Mouse (Mus musculus): ENCODE measurements at regions not wholly inside any gene's neighbourhood (a gene's known extent, or its start where the extent isn't known, plus 50 kb on each side); places are given as distances from the start of the nearest gene placed in this dataset.
A peak's percentile ranks its signal among the peaks of the same experiment; 100 is the strongest.

- no peak overlapping the region for H3K9ac ChIP-seq
- H3K4me1 ChIP-seq = no peaks in the 10 kb centered on the region
- no peaks in the 10 kb centered on the region for H3K27me3 ChIP-seq
- no peak overlapping the region for H3K27ac ChIP-seq
- no peaks in the 10 kb centered on the region for H3K36me3 ChIP-seq
- H3K9me3 ChIP-seq (replicated peaks) = no peaks in the 10 kb centered on the region
- 97% methylated on average over 9 of the region's 9 CpGs for WGBS
- no peak overlapping the region for H3K4me3 ChIP-seq
- no peak overlapping the region for H3K4me2 ChIP-seq (replicated peaks)
- ATAC-seq (ENCODE audit: low FRiP score) = no peak
These were observed 116.3 kb upstream of the Tpm1 start for GRCm38 (mm10) chr9:67165486-67165885.

GRCm38 (mm10) chr9:67163746-67164145 is 114.5 kb upstream of the Tpm1 start:
- no peak for ATAC-seq (ENCODE audit: low FRiP score)
- H3K9ac ChIP-seq = no peak overlapping the region
- H3K4me2 ChIP-seq (replicated peaks) = no peak overlapping the region
- H3K27me3 ChIP-seq = no peaks in the 10 kb centered on the region
- WGBS = 77% methylated on average over 6 of the region's 6 CpGs
- H3K27ac ChIP-seq = no peak overlapping the region
- H3K4me1 ChIP-seq = no peaks in the 10 kb centered on the region
- no peaks in the 10 kb centered on the region for H3K36me3 ChIP-seq
- H3K9me3 ChIP-seq (replicated peaks) = no peaks in the 10 kb centered on the region
- no peak overlapping the region for H3K4me3 ChIP-seq

DNA sequence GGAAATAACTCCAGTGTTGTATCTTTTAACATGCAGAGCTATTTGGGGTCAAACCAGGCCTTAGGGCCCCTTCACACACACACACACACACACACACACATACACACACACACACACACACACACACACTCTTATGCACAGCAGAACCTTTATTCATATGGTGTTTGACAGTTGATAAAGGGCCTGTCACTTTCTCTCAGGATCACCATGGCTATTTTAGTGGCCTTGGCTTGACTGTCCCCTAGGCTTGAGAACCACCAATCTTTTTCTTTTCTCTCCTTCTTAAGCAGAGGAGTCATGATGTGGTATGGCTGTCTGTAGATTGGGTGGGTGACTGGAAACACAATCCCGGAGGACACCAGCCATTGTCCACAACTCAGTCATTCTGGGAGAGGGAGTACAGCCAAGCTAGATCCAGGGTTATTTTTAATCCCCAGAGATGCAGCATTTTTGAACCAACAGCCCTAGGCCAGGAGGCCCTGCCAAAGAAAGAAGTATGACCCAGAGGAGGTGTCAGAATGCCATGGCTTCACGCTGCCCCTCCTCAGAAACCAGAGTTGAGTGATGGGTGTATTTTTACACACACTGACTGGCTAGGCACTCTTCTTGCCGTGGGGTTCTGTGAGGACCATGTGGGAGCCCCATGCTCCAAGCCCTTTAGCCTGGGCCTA is 111.7 kb upstream of the Tpm1 start:
- no peak overlapping the region for H3K4me2 ChIP-seq (replicated peaks)
- H3K9me3 ChIP-seq (replicated peaks) = no peaks in the 10 kb centered on the region
- H3K27ac ChIP-seq = no peak overlapping the region
- H3K4me1 ChIP-seq = no peaks in the 10 kb centered on the region
- H3K9ac ChIP-seq = no peak overlapping the region
- H3K36me3 ChIP-seq = no peaks in the 10 kb centered on the region
- no peak for ATAC-seq (ENCODE audit: low FRiP score)
- WGBS = 87% methylated on average over 3 of the region's 3 CpGs
- H3K4me3 ChIP-seq = no peak overlapping the region
- no peaks in the 10 kb centered on the region for H3K27me3 ChIP-seq

DNA sequence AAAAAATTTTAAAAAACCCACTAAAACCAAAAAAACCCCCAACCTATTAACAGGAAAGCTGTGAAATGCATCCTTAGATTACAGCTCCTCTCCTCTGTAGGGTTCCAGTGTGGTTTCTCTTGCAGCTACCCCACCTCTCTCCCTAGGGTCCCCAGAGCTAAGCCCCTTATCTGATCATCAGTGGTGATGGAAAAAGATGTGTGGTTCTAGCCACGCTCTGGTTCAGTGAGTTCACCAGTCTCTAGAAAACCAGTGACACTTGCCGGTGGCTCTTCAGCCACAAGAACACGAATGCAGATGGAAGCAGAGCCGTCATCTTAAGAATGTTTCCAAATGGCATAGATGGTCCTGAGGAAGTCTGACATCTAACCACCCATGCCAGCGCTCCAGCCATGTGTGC is 111.1 kb upstream of the Tpm1 start:
- no peak overlapping the region for H3K27ac ChIP-seq
- no peak for ATAC-seq (ENCODE audit: low FRiP score)
- H3K4me2 ChIP-seq (replicated peaks) = no peak overlapping the region
- H3K36me3 ChIP-seq = no peaks in the 10 kb centered on the region
- H3K9ac ChIP-seq = no peak overlapping the region
- no peaks in the 10 kb centered on the region for H3K27me3 ChIP-seq
- H3K4me1 ChIP-seq = no peaks in the 10 kb centered on the region
- 85% methylated on average over 5 of the region's 5 CpGs for WGBS
- no peaks in the 10 kb centered on the region for H3K9me3 ChIP-seq (replicated peaks)
- H3K4me3 ChIP-seq = no peak overlapping the region

GRCm38 (mm10) chr9:67156590-67157259 is 107.5 kb upstream of the Tpm1 start:
- WGBS = 69% methylated on average over 3 of the region's 3 CpGs
- ATAC-seq (ENCODE audit: low FRiP score) = no peak
- no peak overlapping the region for H3K9ac ChIP-seq

GRCm38 (mm10) chr9:67154062-67154461 is 104.9 kb upstream of the Tpm1 start:
- 90% methylated on average over 6 of the region's 6 CpGs for WGBS
- Histone ChIP-seq H3K4me2 (replicated peaks) (no peak overlapping the region), H3K27ac (no peak overlapping the region), H3K9ac (no peak overlapping the region), H3K9me3 (replicated peaks) (no peaks in the 10 kb centered on the region), H3K4me3 (no peak overlapping the region), H3K36me3 (no peaks in the 10 kb centered on the region), H3K4me1 (no peaks in the 10 kb centered on the region), H3K27me3 (no peaks in the 10 kb centered on the region)
- no peak for ATAC-seq (ENCODE audit: low FRiP score)

More at GRCm38 (mm10) chr9:67156590-67157259, 107.5 kb upstream of the Tpm1 start:
- Histone ChIP-seq H3K27ac (no peak overlapping the region), H3K4me1 (no peaks in the 10 kb centered on the region), H3K9me3 (replicated peaks) (no peaks in the 10 kb centered on the region), H3K4me3 (no peak overlapping the region), H3K27me3 (no peaks in the 10 kb centered on the region), H3K4me2 (replicated peaks) (no peak overlapping the region), H3K36me3 (no peaks in the 10 kb centered on the region)

DNA sequence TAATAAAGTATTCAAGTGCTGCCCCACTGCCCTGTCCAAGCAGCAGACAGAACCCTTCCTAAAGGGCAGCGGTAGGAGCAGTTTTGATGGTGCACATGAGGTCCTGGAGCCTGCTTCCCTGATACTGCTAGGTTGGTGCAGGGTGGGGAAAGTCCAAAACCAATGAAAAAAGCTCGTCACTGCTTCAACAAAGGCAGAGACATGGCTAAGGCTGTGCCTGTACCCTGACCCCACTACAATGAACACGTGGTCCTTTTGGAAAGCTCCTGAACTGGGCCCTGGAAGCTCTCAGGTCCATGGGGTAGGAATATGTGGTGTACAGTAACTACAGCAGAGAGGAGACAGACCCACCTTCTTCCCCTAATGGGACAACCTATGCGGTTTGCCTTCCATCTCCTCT is 104.1 kb upstream of the Tpm1 start:
- 90% methylated on average over 4 of the region's 4 CpGs for WGBS

DNA sequence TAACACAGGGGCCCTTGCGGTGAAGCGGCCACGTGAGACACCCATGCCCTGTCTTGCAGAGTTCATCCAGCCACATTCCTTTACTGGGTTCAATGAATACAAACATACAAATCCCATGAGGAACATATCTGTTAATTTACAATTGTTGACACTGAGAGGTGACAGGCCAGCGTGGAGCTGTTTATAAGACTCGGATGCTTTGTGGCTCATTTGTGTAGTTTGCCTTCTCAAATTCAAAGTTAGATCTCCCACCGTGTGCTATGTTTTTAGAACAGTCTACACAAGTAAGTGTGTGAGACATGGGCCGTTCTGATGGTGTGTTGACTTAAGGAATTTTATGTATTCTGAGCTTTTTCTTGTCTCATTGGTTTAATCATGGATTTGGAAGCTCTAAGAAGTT is 98.5 kb upstream of the Tpm1 start:
- no peaks in the 10 kb centered on the region for H3K27me3 ChIP-seq
- H3K4me1 ChIP-seq = peaks cover 4% of the 10 kb centered on the region; the same call in 1 of the 2 replicates
- H3K9me3 ChIP-seq (replicated peaks) = no peaks in the 10 kb centered on the region
- H3K27ac ChIP-seq = no peak overlapping the region
- no peak overlapping the region for H3K4me3 ChIP-seq
- ATAC-seq (ENCODE audit: low FRiP score) = no peak
- no peaks in the 10 kb centered on the region for H3K36me3 ChIP-seq
- no peak overlapping the region for H3K9ac ChIP-seq
- 68% methylated on average over 7 of the region's 7 CpGs for WGBS
- no peak overlapping the region for H3K4me2 ChIP-seq (replicated peaks)

More for the DNA sequence above, 104.1 kb upstream of the Tpm1 start:
- Histone ChIP-seq H3K36me3 (no peaks in the 10 kb centered on the region), H3K4me2 (replicated peaks) (no peak overlapping the region), H3K27me3 (no peaks in the 10 kb centered on the region), H3K4me1 (no peaks in the 10 kb centered on the region), H3K9me3 (replicated peaks) (no peaks in the 10 kb centered on the region), H3K27ac (no peak overlapping the region), H3K4me3 (no peak overlapping the region), H3K9ac (no peak overlapping the region)
- ATAC-seq (ENCODE audit: low FRiP score) = no peak

GRCm38 (mm10) chr9:67145392-67145791 is 96.2 kb upstream of the Tpm1 start:
- Histone ChIP-seq H3K9me3 (replicated peaks) (no peaks in the 10 kb centered on the region), H3K4me3 (no peak overlapping the region), H3K36me3 (no peaks in the 10 kb centered on the region), H3K27ac (no peak overlapping the region), H3K4me1 (peaks cover 7% of the 10 kb centered on the region; the same call in 1 of the 2 replicates), H3K27me3 (no peaks in the 10 kb centered on the region), H3K4me2 (replicated peaks) (no peak overlapping the region), H3K9ac (no peak overlapping the region)
- 93% methylated on average over 6 of the region's 6 CpGs for WGBS
- no peak for ATAC-seq (ENCODE audit: low FRiP score)

DNA sequence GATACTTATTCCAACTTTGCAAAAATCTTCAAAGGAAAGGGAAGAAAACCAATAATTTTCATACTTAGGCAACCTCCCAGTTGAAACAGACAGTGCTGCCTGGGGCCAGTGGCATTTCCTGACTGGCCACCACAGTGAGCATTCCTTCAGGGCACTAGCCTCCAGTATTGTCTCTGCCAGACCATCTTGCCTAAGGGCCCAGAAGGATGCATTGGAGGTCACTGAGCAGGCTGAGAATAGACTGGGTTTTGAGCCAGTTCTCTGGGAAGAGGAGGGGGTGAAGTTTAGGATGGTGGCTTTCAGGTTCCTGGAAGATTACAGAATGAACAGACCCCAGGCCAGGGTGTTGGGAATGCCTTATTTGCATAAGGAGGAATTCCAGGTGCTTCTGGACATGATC is 95.3 kb upstream of the Tpm1 start:
- H3K27ac ChIP-seq = no peak overlapping the region
- no peaks in the 10 kb centered on the region for H3K27me3 ChIP-seq
- no peak overlapping the region for H3K4me3 ChIP-seq
- no peak overlapping the region for H3K9ac ChIP-seq
- H3K4me1 ChIP-seq = peaks cover 10% of the 10 kb centered on the region; the same call in 1 of the 2 replicates
- ATAC-seq (ENCODE audit: low FRiP score) = no peak
- no peaks in the 10 kb centered on the region for H3K36me3 ChIP-seq
- H3K4me2 ChIP-seq (replicated peaks) = no peak overlapping the region
- no peaks in the 10 kb centered on the region for H3K9me3 ChIP-seq (replicated peaks)

DNA sequence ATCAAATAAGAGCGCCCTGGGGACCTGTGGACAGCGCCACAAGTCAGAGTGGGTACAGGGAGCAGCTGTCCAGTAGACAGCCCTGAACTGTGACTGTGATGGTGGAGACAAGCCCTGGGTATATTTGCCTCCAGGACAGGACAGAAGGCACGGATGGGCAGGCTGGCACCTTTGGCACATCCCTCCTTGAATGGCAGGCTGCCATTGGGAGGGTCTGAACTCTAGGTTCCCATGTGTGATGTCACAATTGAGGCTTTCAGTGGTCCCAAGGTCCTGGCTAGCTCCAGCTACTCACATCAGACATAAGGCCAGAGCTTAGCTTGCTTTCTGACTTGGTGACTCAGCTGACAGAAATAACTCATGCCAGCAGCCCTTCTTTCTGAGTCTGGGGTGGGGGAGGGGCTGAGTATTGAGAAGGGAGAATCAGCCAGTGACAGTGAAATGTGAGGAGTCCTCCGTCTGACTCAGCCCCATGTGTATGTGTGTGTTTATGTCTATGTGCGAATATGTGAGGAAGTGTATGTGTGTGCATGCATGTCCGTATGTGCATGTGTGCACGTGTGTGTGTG is 91.2 kb upstream of the Tpm1 start:
- Histone ChIP-seq H3K9ac (no peak overlapping the region), H3K4me2 (replicated peaks) (no peak overlapping the region), H3K9me3 (replicated peaks) (no peaks in the 10 kb centered on the region), H3K36me3 (no peaks in the 10 kb centered on the region), H3K4me1 (peaks cover 21% of the 10 kb centered on the region), H3K4me3 (no peak overlapping the region), H3K27ac (no peak overlapping the region), H3K27me3 (no peaks in the 10 kb centered on the region)
- WGBS = 76% methylated on average over 7 of the region's 7 CpGs
- no peak for ATAC-seq (ENCODE audit: low FRiP score)

DNA sequence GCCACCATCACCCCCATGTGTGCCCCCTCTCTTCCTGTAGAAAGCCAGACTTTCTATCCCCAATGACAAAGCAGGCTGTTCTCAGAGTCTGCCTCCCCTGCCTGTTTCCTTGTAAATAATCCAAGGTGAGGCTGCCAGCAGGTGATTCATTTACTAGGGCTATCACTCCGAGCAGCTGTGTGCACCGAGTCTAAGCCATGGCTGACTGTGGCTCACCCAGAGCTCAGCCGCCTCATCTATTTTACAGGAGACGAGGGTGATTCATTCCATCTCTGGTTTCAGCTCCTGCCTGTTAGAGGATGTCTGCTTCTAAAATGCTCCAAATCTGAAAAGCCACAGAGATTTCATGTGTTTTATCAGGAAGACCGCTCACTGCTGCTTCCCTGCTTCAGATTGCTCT is 88.5 kb upstream of the Tpm1 start:
- H3K9ac ChIP-seq = no peak overlapping the region; the same call in 1 of the 2 replicates
- 63% methylated on average over 5 of the region's 5 CpGs for WGBS
- no peak overlapping the region for H3K4me2 ChIP-seq (replicated peaks)
- H3K27me3 ChIP-seq = no peaks in the 10 kb centered on the region; the same call in 1 of the 2 replicates
- no peaks in the 10 kb centered on the region for H3K36me3 ChIP-seq
- no peak overlapping the region for H3K4me3 ChIP-seq
- H3K27ac ChIP-seq = peak overlapping the region; percentile 62
- ATAC-seq (ENCODE audit: low FRiP score) = no peak
- no peaks in the 10 kb centered on the region for H3K9me3 ChIP-seq (replicated peaks)
- H3K4me1 ChIP-seq = peaks cover 21% of the 10 kb centered on the region

GRCm38 (mm10) chr9:67137141-67137540 is 87.9 kb upstream of the Tpm1 start:
- H3K27ac ChIP-seq = peak overlapping the region; percentile 62
- no peaks in the 10 kb centered on the region; the same call in 1 of the 2 replicates for H3K27me3 ChIP-seq
- 42% methylated on average over 4 of the region's 4 CpGs for WGBS
- peaks cover 21% of the 10 kb centered on the region for H3K4me1 ChIP-seq
- H3K4me2 ChIP-seq (replicated peaks) = no peak overlapping the region
- H3K9ac ChIP-seq = no peak overlapping the region
- no peaks in the 10 kb centered on the region for H3K9me3 ChIP-seq (replicated peaks)
- H3K4me3 ChIP-seq = no peak overlapping the region
- no peaks in the 10 kb centered on the region for H3K36me3 ChIP-seq
- ATAC-seq (ENCODE audit: low FRiP score) = no peak

Data from hindbrain, embryonic 12.5 days (tissue).